Mouse (Mus musculus): Measurements from ENCODE around the gene Zbtb33.

Zbtb33 gene

GRCm38 (mm10) chrX:38189552-38190457, at the start of gene Zbtb33:
Gene Zbtb33, plus strand, starts transcription at chrX:38189793.
- DNase-seq: peak; percentile 85 to 90

- no peak for DNase-seq
Measured at GRCm38 (mm10) chrX:38159097-38159496, 30.5 kb upstream of the Zbtb33 start.

GRCm38 (mm10) chrX:38165315-38165714, 24.3 kb upstream of the Zbtb33 start:
- no peak for DNase-seq

GRCm38 (mm10) chrX:38166064-38166463, 23.5 kb upstream of the Zbtb33 start:
- no peak for DNase-seq

GRCm38 (mm10) chrX:38166592-38166991, 23.0 kb upstream of the Zbtb33 start:
- DNase-seq: no peak

- DNase-seq: peak; percentile 39 to 58
Measured at GRCm38 (mm10) chrX:38179891-38180310, 9.7 kb upstream of the Zbtb33 start.

- peak; percentile 15 to 20 for DNase-seq
Measured at GRCm38 (mm10) chrX:38180656-38181607, 8.7 kb upstream of the Zbtb33 start.

GRCm38 (mm10) chrX:38181608-38182258, 7.9 kb upstream of the Zbtb33 start:
- peak; percentile 37 to 49 for DNase-seq

- no peak for DNase-seq
Measured at GRCm38 (mm10) chrX:38185520-38185919, 4.1 kb upstream of the Zbtb33 start.

GRCm38 (mm10) chrX:38190458-38190764, 818 bp downstream of the Zbtb33 start:
- DNase-seq: no peak

- no peak for DNase-seq
Measured at GRCm38 (mm10) chrX:38201816-38202215, 12.2 kb downstream of the Zbtb33 start.

- DNase-seq: no peak
Measured at GRCm38 (mm10) chrX:38207392-38207791, 17.8 kb downstream of the Zbtb33 start.

GRCm38 (mm10) chrX:38216986-38217675, 27.5 kb downstream of the Zbtb33 start:
- no peak for DNase-seq

- no peak for DNase-seq
Measured at GRCm38 (mm10) chrX:38217676-38217991, 28.0 kb downstream of the Zbtb33 start.

- DNase-seq: no peak
Measured at GRCm38 (mm10) chrX:38222757-38223156, 33.2 kb downstream of the Zbtb33 start.

- DNase-seq: no peak
Measured at GRCm38 (mm10) chrX:38229888-38230287, 40.3 kb downstream of the Zbtb33 start.

GRCm38 (mm10) chrX:38237731-38238130, 48.1 kb downstream of the Zbtb33 start:
- DNase-seq: peak; percentile 6 to 24

All from cerebellum, adult 18-20 months (tissue).